Mouse (Mus musculus) lung, embryonic 16.5 days (tissue): ENCODE measurements around the gene Myo10. TPM values are rescaled to one million over a fixed set of nuclear protein-coding genes. Genes with fewer than 3 reads are reported as not detected.
A peak's percentile ranks its signal among the peaks of the same experiment; 100 is the strongest.

Source experiments
- ATAC-seq: fragments of 200-750 bp; cut with Nextera tagmentation; 2 replicates; pipeline ENCODE4 v1.8.0; 2017; ENCODE audit warnings: low read depth, mild to moderate bottlenecking, moderate library complexity
- H3K27ac ChIP-seq: fragments of 300-500 bp; sonication (generic); 2 replicates; pipeline ENCODE4 v1.5.1; 2014; ENCODE audit warnings: mild to moderate bottlenecking, control low read depth, low read length
- H3K27me3 ChIP-seq: fragments of 300-500 bp; sonication (generic); 2 replicates; pipeline ENCODE4 v1.6.1; 2014; ENCODE audit warnings: low read depth, low read length, mixed read lengths; ENCODE audit not compliant: control insufficient read depth, insufficient read depth
- H3K36me3 ChIP-seq: fragments of 300-500 bp; sonication (generic); 2 replicates; pipeline ENCODE4 v1.6.1; 2014; ENCODE audit warnings: low read length; ENCODE audit not compliant: control insufficient read depth, insufficient read depth
- H3K4me1 ChIP-seq: fragments of 300-500 bp; sonication (generic); replicated peaks from 2 replicates; pipeline ENCODE4 v1.6.1; 2014; ENCODE audit warnings: low read length, mixed read lengths; ENCODE audit not compliant: control insufficient read depth, insufficient read depth
- H3K4me2 ChIP-seq: fragments of 300-500 bp; sonication (generic); 2 replicates; pipeline ENCODE4 v1.6.1; 2014; ENCODE audit warnings: low read depth, low read length, control low read depth
- H3K4me3 ChIP-seq: fragments of 300-500 bp; sonication (generic); 2 replicates; pipeline ENCODE4 v1.5.1; 2014; ENCODE audit warnings: mild to moderate bottlenecking, low read length, control low read depth
- H3K9ac ChIP-seq: fragments of 300-500 bp; sonication (generic); 2 replicates; pipeline ENCODE4 v1.6.1; 2014; ENCODE audit warnings: low read length, control low read depth
- H3K9me3 ChIP-seq: fragments of 300-500 bp; sonication (generic); 2 replicates; pipeline ENCODE4 v1.6.1; 2016; ENCODE audit warnings: low read length; ENCODE audit not compliant: control insufficient read depth
- WGBS: fragments of 180-500 bp; shearing (Covaris S2); extraction: QIAGEN DNeasy Blood & Tissue Kit; methylation state at CpG from one replicate; pipeline ENCODE4 v1.1.7; 2014; 5-methylcytosine and 5-hydroxymethylcytosine counted together
- polyA plus RNA-seq: library from polyadenylated mRNA; unstranded; fragments of >200 nt; fragmentation: Nextera tagmentation; extraction: Ambion mirVana; gene quantifications from 2 replicates; pipeline ENCODE4 v1.2.1, GENCODE M21; 2015

The Myo10 gene
- polyA plus RNA-seq, 1 experiment from 2014 or later, result 33.2 TPM

- Histone ChIP-seq H3K9me3 (no peaks in the 10 kb centered on the region), H3K27ac (no peak overlapping the region), H3K4me2 (no peak overlapping the region), H3K27me3 (no peaks in the 10 kb centered on the region), H3K36me3 (peaks cover 55% of the 10 kb centered on the region), H3K4me3 (no peak overlapping the region), H3K4me1 (no peaks in the 10 kb centered on the region), H3K9ac (no peak overlapping the region)
- 58% methylated on average over 9 of the region's 9 CpGs for WGBS
- ATAC-seq, result no peak
Observed at GRCm38 (mm10) chr15:25787406-25787805, 165.1 kb downstream of the Myo10 start.

- Histone ChIP-seq H3K9me3 (no peaks in the 10 kb centered on the region), H3K4me2 (no peak overlapping the region), H3K36me3 (peaks cover 57% of the 10 kb centered on the region), H3K4me1 (no peaks in the 10 kb centered on the region), H3K27me3 (no peaks in the 10 kb centered on the region), H3K4me3 (no peak overlapping the region), H3K27ac (no peak overlapping the region), H3K9ac (no peak overlapping the region)
- no peak for ATAC-seq
- WGBS, result 87% methylated on average over 8 of the region's 8 CpGs
Observed at GRCm38 (mm10) chr15:25787965-25788364, 165.6 kb downstream of the Myo10 start.

GRCm38 (mm10) chr15:25788565-25788964 is 166.2 kb downstream of the Myo10 start:
- no peak for ATAC-seq
- Histone ChIP-seq H3K4me3 (no peak overlapping the region), H3K27me3 (no peaks in the 10 kb centered on the region), H3K9me3 (no peaks in the 10 kb centered on the region), H3K4me1 (no peaks in the 10 kb centered on the region), H3K9ac (no peak overlapping the region), H3K36me3 (peaks cover 58% of the 10 kb centered on the region), H3K27ac (no peak overlapping the region), H3K4me2 (no peak overlapping the region)
- WGBS, result 88% methylated on average over 7 of the region's 7 CpGs

GRCm38 (mm10) chr15:25789241-25789640 is 166.9 kb downstream of the Myo10 start:
- no peak overlapping the region for H3K4me3 ChIP-seq
- H3K9ac ChIP-seq, result 0 out of 2 replicates have a peak overlapping the region, but pooled peaks have one; percentile 34
- H3K27ac ChIP-seq, result no peak overlapping the region
- 77% methylated on average over 10 of the region's 10 CpGs for WGBS
- peaks cover 57% of the 10 kb centered on the region for H3K36me3 ChIP-seq
- H3K4me1 ChIP-seq, result no peaks in the 10 kb centered on the region
- H3K4me2 ChIP-seq, result no peak overlapping the region
- no peaks in the 10 kb centered on the region for H3K9me3 ChIP-seq
- no peak for ATAC-seq
- no peaks in the 10 kb centered on the region for H3K27me3 ChIP-seq

- WGBS, result 74% methylated on average over 8 of the region's 8 CpGs
- 0 out of 2 replicates have a peak overlapping the region, but pooled peaks have one; percentile 5 for H3K27ac ChIP-seq
- no peaks in the 10 kb centered on the region for H3K4me1 ChIP-seq
Observed at GRCm38 (mm10) chr15:25791660-25792353, 169.5 kb downstream of the Myo10 start.

GRCm38 (mm10) chr15:25794123-25794522 is 171.8 kb downstream of the Myo10 start:
- ATAC-seq, result no peak
- Histone ChIP-seq H3K4me3 (no peak overlapping the region), H3K9ac (no peak overlapping the region), H3K4me1 (no peaks in the 10 kb centered on the region), H3K27ac (no peak overlapping the region), H3K27me3 (no peaks in the 10 kb centered on the region), H3K9me3 (no peaks in the 10 kb centered on the region), H3K36me3 (peaks cover 53% of the 10 kb centered on the region), H3K4me2 (no peak overlapping the region)
- 86% methylated on average over 8 of the region's 8 CpGs for WGBS

More at GRCm38 (mm10) chr15:25791660-25792353, 169.5 kb downstream of the Myo10 start:
- Histone ChIP-seq H3K36me3 (peaks cover 52% of the 10 kb centered on the region), H3K9ac (no peak overlapping the region), H3K27me3 (no peaks in the 10 kb centered on the region), H3K4me3 (no peak overlapping the region), H3K4me2 (no peak overlapping the region), H3K9me3 (no peaks in the 10 kb centered on the region)
- peak; percentile 75 for ATAC-seq

- no peak overlapping the region for H3K27ac ChIP-seq
- 92% methylated on average over 9 of the region's 9 CpGs for WGBS
- H3K4me1 ChIP-seq, result no peaks in the 10 kb centered on the region
- no peaks in the 10 kb centered on the region for H3K9me3 ChIP-seq
- peaks cover 55% of the 10 kb centered on the region for H3K36me3 ChIP-seq
- H3K4me3 ChIP-seq, result no peak overlapping the region
- H3K4me2 ChIP-seq, result no peak overlapping the region
- ATAC-seq, result no peak
- H3K9ac ChIP-seq, result no peak overlapping the region
- H3K27me3 ChIP-seq, result no peaks in the 10 kb centered on the region
Observed at GRCm38 (mm10) chr15:25795496-25795895, 173.2 kb downstream of the Myo10 start.

- WGBS, result 53% methylated on average over 3 of the region's 3 CpGs
- H3K36me3 ChIP-seq, result peaks cover 55% of the 10 kb centered on the region
- no peak for ATAC-seq
Observed at GRCm38 (mm10) chr15:25796353-25796752, 174.0 kb downstream of the Myo10 start.

GRCm38 (mm10) chr15:25797179-25797578 is 174.9 kb downstream of the Myo10 start:
- no peak for ATAC-seq

More at GRCm38 (mm10) chr15:25796353-25796752, 174.0 kb downstream of the Myo10 start:
- H3K4me2 ChIP-seq, result no peak overlapping the region
- H3K27ac ChIP-seq, result no peak overlapping the region
- no peak overlapping the region for H3K9ac ChIP-seq
- no peaks in the 10 kb centered on the region for H3K27me3 ChIP-seq
- H3K9me3 ChIP-seq, result no peaks in the 10 kb centered on the region
- H3K4me3 ChIP-seq, result no peak overlapping the region
- no peaks in the 10 kb centered on the region for H3K4me1 ChIP-seq

More at GRCm38 (mm10) chr15:25797179-25797578, 174.9 kb downstream of the Myo10 start:
- H3K4me3 ChIP-seq, result no peak overlapping the region
- no peak overlapping the region for H3K27ac ChIP-seq
- WGBS, result 75% methylated on average over 8 of the region's 8 CpGs
- no peaks in the 10 kb centered on the region for H3K27me3 ChIP-seq
- H3K36me3 ChIP-seq, result peaks cover 62% of the 10 kb centered on the region
- H3K9me3 ChIP-seq, result no peaks in the 10 kb centered on the region
- no peak overlapping the region for H3K4me2 ChIP-seq
- no peaks in the 10 kb centered on the region for H3K4me1 ChIP-seq
- H3K9ac ChIP-seq, result no peak overlapping the region
